Mouse (Mus musculus) activated CD4-positive, CD25-positive, alpha-beta regulatory T cell, adult 9 weeks (primary cell): Measurements from ENCODE around the gene Larp1. TPM values are rescaled to one million over a fixed set of nuclear protein-coding genes. Genes with fewer than 3 reads are reported as not detected.

ENCODE experiments used
- polyA plus RNA-seq: library from polyadenylated mRNA; unstranded; fragments of 100-300 nt; shearing (Covaris generic); gene quantifications from one replicate; pipeline ENCODE4 v1.2.1, GENCODE M21; 2017

Gene Larp1
- polyA plus RNA-seq = 15.3 TPM

GRCm38 (mm10) chr11:58009051-58009515, at the start of gene Larp1:
Gene Larp1 (plus strand): TSS chr11:58009064.

GRCm38 (mm10) chr11:58093021-58093528, 84.2 kb downstream of the Larp1 start, which contains the start of gene Gm12248:
Gene Gm12248 (minus strand): TSS chr11:58093134.

GRCm38 (mm10) chr11:58103697-58104306, 94.9 kb downstream of the Larp1 start, which contains the start of gene Cnot8:
Gene Cnot8 (plus strand): TSS chr11:58104153.

Other genes starting within 250 kb of the Larp1 start
- 3.9 TPM for gene Sap30l, start 207.4 kb upstream of the Larp1 start, polyA plus RNA-seq
- gene Hand1, start 176.2 kb upstream of the Larp1 start, polyA plus RNA-seq = not detected
- gene Gm12248, start 84.1 kb downstream of the Larp1 start, polyA plus RNA-seq = not detected
- 114 TPM for gene Cnot8, start 95.1 kb downstream of the Larp1 start, polyA plus RNA-seq
- 12.6 TPM for gene Gemin5, start 159.5 kb downstream of the Larp1 start, polyA plus RNA-seq
- 82.4 TPM for gene Mrpl22, start 162.6 kb downstream of the Larp1 start, polyA plus RNA-seq
- 624 TPM for gene Igtp, start 190.5 kb downstream of the Larp1 start, polyA plus RNA-seq
- 86.1 TPM for gene Irgm2, start 190.6 kb downstream of the Larp1 start, polyA plus RNA-seq